Mouse (Mus musculus): ENCODE data around the gene Insc. TPM values are rescaled to one million over a fixed set of nuclear protein-coding genes. Genes with fewer than 3 reads are reported as not detected.
A peak's percentile ranks its signal among the peaks of the same experiment; 100 is the strongest.

The Insc gene
- polyA plus RNA-seq, 1 experiment from 2014 or later, result 13.7 TPM

DNA sequence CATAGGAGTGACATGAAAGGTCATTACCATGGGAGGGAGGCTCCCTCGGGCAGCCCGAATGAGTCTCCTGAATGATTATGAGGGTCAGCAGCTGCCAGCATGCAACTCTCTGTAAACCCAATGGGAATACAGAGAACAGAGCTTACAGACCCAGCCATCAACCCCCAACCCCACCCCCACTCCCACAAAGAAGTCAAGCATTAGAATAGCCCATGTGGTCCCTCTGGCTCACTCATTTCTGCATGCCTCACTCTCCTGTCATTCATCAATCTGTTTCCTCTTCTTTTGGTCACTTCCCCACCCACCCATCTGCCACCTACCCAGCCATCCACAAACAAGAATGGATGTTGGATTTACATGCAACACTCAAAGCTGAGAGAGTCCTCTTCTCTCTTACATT is 10.0 kb downstream of the Insc start:
- ATAC-seq, result no peak
- no peak overlapping the region for H3K9ac ChIP-seq (replicated peaks)
- no peaks in the 10 kb centered on the region for H3K9me3 ChIP-seq (ENCODE audit: low read length)
- WGBS (ENCODE audit: insufficient replicate concordance), result 87% methylated on average over 2 of the region's 2 CpGs
- H3K4me2 ChIP-seq (ENCODE audit: low read depth, low read length), result no peak overlapping the region
- no peaks in the 10 kb centered on the region for H3K36me3 ChIP-seq (replicated peaks; ENCODE audit: insufficient read depth, low read length)
- H3K27ac ChIP-seq (ENCODE audit: low read depth), result no peak overlapping the region
- H3K4me1 ChIP-seq (ENCODE audit: insufficient read depth), result no peaks in the 10 kb centered on the region
- H3K4me3 ChIP-seq (ENCODE audit: low read depth, low read length), result no peak overlapping the region
- no peak for TF ChIP-seq EP300 (IDR thresholded peaks at IDR 0.05; ENCODE audit: low read depth)
- no peak for TF ChIP-seq CTCF (IDR thresholded peaks at IDR 0.05; ENCODE audit: low read depth)
- H3K27me3 ChIP-seq (ENCODE audit: insufficient read depth, low read length), result no peaks in the 10 kb centered on the region
- no peak for DNase-seq

DNA sequence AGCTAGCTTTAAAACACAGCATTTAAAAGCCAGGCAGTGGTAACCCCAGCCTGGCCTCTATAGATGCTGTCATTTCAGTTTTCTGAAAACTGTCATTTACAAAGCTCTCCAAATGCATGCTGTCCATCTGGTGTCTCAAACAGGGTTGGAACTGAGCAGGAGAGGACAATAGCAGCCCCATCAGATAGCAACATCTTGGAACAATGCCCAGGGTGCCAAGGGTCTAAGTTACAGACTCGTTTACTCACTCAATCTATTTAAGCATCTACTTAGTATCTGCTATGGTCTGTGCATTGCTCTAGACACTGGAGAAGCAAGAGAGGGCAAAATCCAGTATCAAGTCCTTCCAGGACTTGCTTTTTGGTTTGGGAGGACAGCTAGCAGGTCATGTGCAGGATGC is 10.7 kb downstream of the Insc start:
- DNase-seq (no peak), ATAC-seq (no peak)
- no peaks in the 10 kb centered on the region for H3K27me3 ChIP-seq (ENCODE audit: insufficient read depth, low read length)
- H3K27ac ChIP-seq (ENCODE audit: low read depth), result no peak overlapping the region
- H3K4me2 ChIP-seq (ENCODE audit: low read depth, low read length), result no peak overlapping the region
- no peaks in the 10 kb centered on the region for H3K4me1 ChIP-seq (ENCODE audit: insufficient read depth)
- WGBS (ENCODE audit: insufficient replicate concordance), result 31% methylated on average over 1 of the region's 1 CpGs
- no peaks in the 10 kb centered on the region for H3K9me3 ChIP-seq (ENCODE audit: low read length)
- H3K4me3 ChIP-seq (ENCODE audit: low read depth, low read length), result no peak overlapping the region
- TF ChIP-seq EP300 (IDR thresholded peaks at IDR 0.05; ENCODE audit: low read depth) (no peak), CTCF (IDR thresholded peaks at IDR 0.05; ENCODE audit: low read depth) (no peak)
- no peaks in the 10 kb centered on the region for H3K36me3 ChIP-seq (replicated peaks; ENCODE audit: insufficient read depth, low read length)
- H3K9ac ChIP-seq (replicated peaks), result no peak overlapping the region

DNA sequence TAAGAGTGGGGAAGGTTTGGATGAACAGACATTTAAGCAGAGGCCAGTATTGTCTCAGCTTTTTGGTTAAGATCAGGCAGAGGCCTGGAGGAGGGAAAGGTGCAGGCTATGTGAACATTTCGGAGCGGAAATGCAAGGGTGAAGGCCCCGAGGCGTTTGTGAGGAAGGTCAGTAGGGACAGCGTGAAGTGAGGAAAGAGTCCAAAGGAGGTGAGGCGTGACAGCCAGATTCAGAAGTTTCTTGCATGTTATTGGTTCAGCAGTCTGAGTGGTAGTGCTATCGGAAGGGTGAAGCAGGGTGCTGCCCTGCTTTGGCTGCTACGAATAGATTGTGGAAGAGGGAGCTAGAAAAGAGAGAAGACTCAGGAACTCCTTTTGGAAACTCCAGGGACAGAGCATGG is 11.1 kb downstream of the Insc start:
- no peaks in the 10 kb centered on the region for H3K27me3 ChIP-seq (ENCODE audit: insufficient read depth, low read length)
- ATAC-seq (no peak), DNase-seq (no peak)
- no peaks in the 10 kb centered on the region for H3K4me1 ChIP-seq (ENCODE audit: insufficient read depth)
- H3K36me3 ChIP-seq (replicated peaks; ENCODE audit: insufficient read depth, low read length), result no peaks in the 10 kb centered on the region
- no peak overlapping the region for H3K4me3 ChIP-seq (ENCODE audit: low read depth, low read length)
- 75% methylated on average over 8 of the region's 8 CpGs for WGBS (ENCODE audit: insufficient replicate concordance)
- no peak overlapping the region for H3K4me2 ChIP-seq (ENCODE audit: low read depth, low read length)
- no peaks in the 10 kb centered on the region for H3K9me3 ChIP-seq (ENCODE audit: low read length)
- no peak for TF ChIP-seq CTCF (IDR thresholded peaks at IDR 0.05; ENCODE audit: low read depth)
- TF ChIP-seq EP300 (IDR thresholded peaks at IDR 0.05; ENCODE audit: low read depth), result no peak
- H3K9ac ChIP-seq (replicated peaks), result no peak overlapping the region
- H3K27ac ChIP-seq (ENCODE audit: low read depth), result no peak overlapping the region

DNA sequence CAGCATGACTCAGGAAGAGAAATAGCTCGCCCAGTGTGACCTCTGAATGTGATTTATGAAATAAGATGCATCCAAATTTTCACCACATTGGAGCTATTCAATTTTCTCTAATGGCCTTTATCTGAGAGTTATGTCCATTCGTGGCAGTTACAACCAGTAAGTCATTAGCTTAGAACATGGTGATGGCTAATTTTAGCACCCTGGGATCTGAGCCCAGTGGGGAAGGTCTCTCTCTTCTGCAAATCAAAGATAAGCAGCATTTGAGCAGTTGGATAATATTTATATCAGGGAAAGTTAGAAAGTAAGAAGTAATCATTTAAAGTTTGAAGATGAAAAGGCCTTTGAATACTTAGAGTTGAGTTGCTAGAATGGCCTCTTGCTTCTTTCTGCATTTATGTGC is 19.2 kb downstream of the Insc start:
- Histone ChIP-seq H3K4me1 (ENCODE audit: insufficient read depth) (no peaks in the 10 kb centered on the region), H3K9ac (replicated peaks) (no peak overlapping the region), H3K4me3 (ENCODE audit: low read depth, low read length) (no peak overlapping the region), H3K4me2 (ENCODE audit: low read depth, low read length) (no peak overlapping the region), H3K36me3 (replicated peaks; ENCODE audit: insufficient read depth, low read length) (no peaks in the 10 kb centered on the region), H3K9me3 (ENCODE audit: low read length) (no peaks in the 10 kb centered on the region), H3K27me3 (ENCODE audit: insufficient read depth, low read length) (no peaks in the 10 kb centered on the region), H3K27ac (ENCODE audit: low read depth) (no peak overlapping the region)
- ATAC-seq (no peak), DNase-seq (no peak)
- WGBS (ENCODE audit: insufficient replicate concordance), result 46% methylated on average over 2 of the region's 2 CpGs
- TF ChIP-seq EP300 (IDR thresholded peaks at IDR 0.05; ENCODE audit: low read depth), result no peak
- TF ChIP-seq CTCF (IDR thresholded peaks at IDR 0.05; ENCODE audit: low read depth), result no peak

DNA sequence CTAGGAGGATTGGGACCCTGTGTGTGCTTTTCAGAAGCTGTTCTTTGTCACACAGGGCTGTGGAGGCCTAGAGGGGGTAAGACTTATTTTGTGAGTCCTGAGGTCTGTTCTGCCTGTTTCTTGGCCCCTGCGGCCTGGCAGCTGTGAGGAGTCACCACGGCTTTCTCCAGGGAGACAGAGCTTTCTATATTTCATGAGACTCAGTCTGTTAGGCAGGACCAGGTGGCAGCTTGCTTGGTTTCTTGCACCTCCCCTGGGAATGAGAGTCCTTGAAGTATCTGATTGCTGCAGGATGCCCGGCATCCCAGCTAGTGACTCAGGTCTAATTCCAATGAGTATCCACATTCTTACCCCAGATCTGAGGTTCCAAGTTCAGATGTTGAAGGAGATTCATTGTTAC is 21.8 kb downstream of the Insc start:
- H3K27ac ChIP-seq (ENCODE audit: low read depth), result no peak overlapping the region
- H3K9ac ChIP-seq (replicated peaks), result no peak overlapping the region
- TF ChIP-seq EP300 (IDR thresholded peaks at IDR 0.05; ENCODE audit: low read depth), result no peak
- no peak for TF ChIP-seq CTCF (IDR thresholded peaks at IDR 0.05; ENCODE audit: low read depth)
- 81% methylated on average over 3 of the region's 3 CpGs for WGBS (ENCODE audit: insufficient replicate concordance)
- H3K4me1 ChIP-seq (ENCODE audit: insufficient read depth), result peaks cover 3% of the 10 kb centered on the region
- no peak overlapping the region for H3K4me3 ChIP-seq (ENCODE audit: low read depth, low read length)
- no peaks in the 10 kb centered on the region for H3K9me3 ChIP-seq (ENCODE audit: low read length)
- no peak for DNase-seq
- H3K27me3 ChIP-seq (ENCODE audit: insufficient read depth, low read length), result no peaks in the 10 kb centered on the region
- no peak overlapping the region for H3K4me2 ChIP-seq (ENCODE audit: low read depth, low read length)
- ATAC-seq, result no peak
- H3K36me3 ChIP-seq (replicated peaks; ENCODE audit: insufficient read depth, low read length), result no peaks in the 10 kb centered on the region

- H3K4me2 ChIP-seq (ENCODE audit: low read depth, low read length), result no peak overlapping the region
- H3K9ac ChIP-seq (replicated peaks), result no peak overlapping the region
- ATAC-seq, result no peak
- H3K27ac ChIP-seq (ENCODE audit: low read depth), result no peak overlapping the region
- no peaks in the 10 kb centered on the region for H3K27me3 ChIP-seq (ENCODE audit: insufficient read depth, low read length)
- no peak overlapping the region for H3K4me3 ChIP-seq (ENCODE audit: low read depth, low read length)
- TF ChIP-seq EP300 (IDR thresholded peaks at IDR 0.05; ENCODE audit: low read depth) (no peak), CTCF (IDR thresholded peaks at IDR 0.05; ENCODE audit: low read depth) (no peak)
- H3K4me1 ChIP-seq (ENCODE audit: insufficient read depth), result peaks cover 7% of the 10 kb centered on the region
- no peaks in the 10 kb centered on the region for H3K9me3 ChIP-seq (ENCODE audit: low read length)
- 67% methylated on average over 3 of the region's 3 CpGs for WGBS (ENCODE audit: insufficient replicate concordance)
- DNase-seq, result no peak
- H3K36me3 ChIP-seq (replicated peaks; ENCODE audit: insufficient read depth, low read length), result no peaks in the 10 kb centered on the region
Observed at GRCm38 (mm10) chr7:114766523-114766922, 23.0 kb downstream of the Insc start.

DNA sequence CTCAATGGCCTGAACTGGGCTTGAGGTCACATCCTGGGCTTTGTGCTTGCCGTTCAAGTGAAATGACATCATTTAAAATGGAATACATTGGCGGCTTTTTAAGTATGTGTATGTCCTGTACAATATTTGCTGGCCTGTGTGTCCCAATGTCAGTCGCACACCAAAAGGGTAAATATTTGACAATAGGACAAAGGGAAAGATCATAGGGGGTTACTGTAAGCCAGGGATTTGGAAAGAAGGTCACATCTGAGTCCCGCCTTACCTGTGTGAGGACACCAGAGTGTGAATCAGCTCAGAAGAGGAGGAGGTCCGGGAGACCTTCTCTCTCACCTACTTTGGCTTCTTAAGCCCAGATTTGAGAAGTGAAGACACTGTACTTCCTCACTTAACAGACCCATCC is 25.0 kb downstream of the Insc start:
- H3K27ac ChIP-seq (ENCODE audit: low read depth), result peak overlapping the region; percentile 95
- H3K4me3 ChIP-seq (ENCODE audit: low read depth, low read length), result peak overlapping the region; percentile 30; the same call in 1 of the 2 replicates
- no peaks in the 10 kb centered on the region for H3K9me3 ChIP-seq (ENCODE audit: low read length)
- no peaks in the 10 kb centered on the region for H3K27me3 ChIP-seq (ENCODE audit: insufficient read depth, low read length)
- peaks cover 11% of the 10 kb centered on the region for H3K4me1 ChIP-seq (ENCODE audit: insufficient read depth)
- H3K4me2 ChIP-seq (ENCODE audit: low read depth, low read length), result peak overlapping the region; percentile 53
- no peak for DNase-seq
- no peaks in the 10 kb centered on the region for H3K36me3 ChIP-seq (replicated peaks; ENCODE audit: insufficient read depth, low read length)
- TF ChIP-seq CTCF (IDR thresholded peaks at IDR 0.05; ENCODE audit: low read depth) (no peak), EP300 (IDR thresholded peaks at IDR 0.05; ENCODE audit: low read depth) (peak; percentile 49; the same call in 1 of the 2 replicates)
- ATAC-seq, result peak; percentile 59
- 45% methylated on average over 5 of the region's 5 CpGs for WGBS (ENCODE audit: insufficient replicate concordance)
- H3K9ac ChIP-seq (replicated peaks), result peak overlapping the region; percentile 48
